Comparison of ENCODE assay signal across 7 mouse cellular contexts in the genomic region with DNA sequence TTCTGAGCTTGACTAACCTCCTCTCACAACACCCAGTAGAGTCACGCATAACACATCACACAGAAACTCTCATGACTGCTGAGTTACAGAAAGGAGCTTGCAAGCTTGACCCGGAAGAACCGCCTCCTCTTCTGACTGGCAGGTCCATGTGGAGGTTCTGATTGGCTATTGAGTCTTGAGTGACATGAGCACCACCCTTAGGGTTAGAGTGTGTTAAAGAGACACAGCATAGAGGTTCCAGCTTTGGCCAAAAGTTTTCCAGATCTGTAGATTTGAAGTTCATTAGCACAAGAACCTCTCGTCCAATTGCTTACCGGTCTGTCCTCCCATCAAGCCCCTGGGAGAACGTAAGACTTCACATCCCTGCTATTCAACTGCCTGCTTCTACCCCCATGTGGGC. TPM values are rescaled to one million over a fixed set of nuclear protein-coding genes. Genes with fewer than 3 reads are reported as not detected.
DNase-seq lines count a peak whose midpoint lies in the region; ATAC-seq lines count a peak whose summit lies in the region.
"Not testable (repeated sequence)": the region's sequence is repeated elsewhere in the genome, so short reads cannot be mapped to it uniquely, and the experiment has no call there.

Gene Zfp966, minus strand, starts transcription at position 101 of the 400 bp plus-strand sequence.

- intact Hi-C loops in heart, postnatal 36 days (cut with DNase I) = not testable (repeated sequence)

- not testable (repeated sequence) for H3K9me3 ChIP-seq in ES-E14 (ENCODE audit: control insufficient read depth, insufficient read depth, low read depth, low read length)

- H3K36me3 ChIP-seq in ES-E14 (ENCODE audit: control insufficient read depth, insufficient read depth, low read length, poor library complexity, severe bottlenecking) = not testable (repeated sequence)

- not testable (repeated sequence) for H3K27ac ChIP-seq in ES-E14 (ENCODE audit: insufficient read depth, low read depth, low read length, poor library complexity, severe bottlenecking); brown adipose tissue, adult 24 weeks (replicated peaks; ENCODE audit: low read depth, low read length)

- DNase-seq in ES-E14 (ENCODE audit: low read depth, low spot score); adrenal gland, adult 8-10 months; heart, adult 8-10 months (ENCODE audit: low spot score); heart, postnatal 36 days: not testable (repeated sequence)

- H3K4me3 ChIP-seq in ES-E14 (ENCODE audit: insufficient read depth in 1 of 2, low read depth in 1 of 2, low read length in 2 of 2, poor library complexity in 1 of 2, severe bottlenecking in 1 of 2); brown adipose tissue, adult 24 weeks (ENCODE audit: insufficient read depth, low read depth, low read length): not testable (repeated sequence)

- in situ Hi-C loops in ES-E14 (cut with MboI; ENCODE audit: low sequenced_read_pairs in 2 of 2, unreplicated experiment in 2 of 2) = not testable (repeated sequence)

- not testable (repeated sequence) for ATAC-seq in granulocyte monocyte progenitor cell, adult 5-6 weeks (replicated peaks; ENCODE audit: poor library complexity, severe bottlenecking); neutrophil, adult 5-6 weeks (ENCODE audit: extremely low read depth, insufficient number of reproducible peaks, low FRiP score, poor library complexity, severe bottlenecking)

- H3K9ac ChIP-seq in ES-E14 (ENCODE audit: insufficient read depth, low read depth, low read length, poor library complexity, severe bottlenecking) = not testable (repeated sequence)

- H3K4me1 ChIP-seq in ES-E14 (ENCODE audit: control insufficient read depth in 2 of 2, insufficient read depth in 2 of 2, low read length in 2 of 2, poor library complexity in 1 of 2); brown adipose tissue, adult 24 weeks (ENCODE audit: control insufficient read depth, insufficient read depth, insufficient read length, low read length): not testable (repeated sequence)

RNA-seq across cellular contexts. Expression of gene Zfp966, which starts in this region (rescaled TPM):
- total RNA-seq in ES-E14 (2012; rRNA removed) = 28.4 and 34.6 TPM in 2 replicates
- total RNA-seq in adrenal gland, adult 8-10 months (2022) = 10 to 100 TPM in 3 of 4 experiments, 1 to 10 TPM in 1; 7.7 to 12.4 (median 10.7) TPM
- 8.9 and 12.8 TPM in 2 replicates for polyA plus RNA-seq in brown adipose tissue, adult 24 weeks (2012; ENCODE audit: insufficient read depth, insufficient read length, missing spikeins)
- 10.9 and 17.9 TPM in 2 replicates for total RNA-seq in granulocyte monocyte progenitor cell, adult 5-6 weeks (2014; fragmentation: Nextera tagmentation)
- total RNA-seq in granulocyte monocyte progenitor cell, adult 5-6 weeks (2017) = 16.2 and 18.3 TPM in 2 replicates
- 10 to 100 TPM; 15.1 to 17.9 (median 16.4) TPM for total RNA-seq in heart, adult 8-10 months (2022)
- total RNA-seq in heart, postnatal 36 days (2021) = 10 to 100 TPM; 12.3 to 13.1 TPM
- total RNA-seq in neutrophil, adult 5-6 weeks (2017) = 14.6 and 15.4 TPM in 2 replicates
